Mouse (Mus musculus) MEL (cell line): ENCODE data around the gene Dlec1. TPM values are rescaled to one million over a fixed set of nuclear protein-coding genes. Genes with fewer than 3 reads are reported as not detected.

Source experiments
- DNase-seq: peaks from one replicate; pipeline ENCODE4 v3.0.0; 2011; ENCODE audit warnings: low read depth, low spot score
- H3K27ac ChIP-seq: 2 replicates; pipeline ENCODE4 v1.5.1; 2012; ENCODE audit warnings: low read depth, mild to moderate bottlenecking, control low read depth, low read length, moderate library complexity; ENCODE audit not compliant: control insufficient read depth
- H3K27me3 ChIP-seq, 2 experiments: fragments of 150-350 bp in 1 of 2; sonication (generic) in 1 of 2; 2 replicates each; pipeline ENCODE4 v1.6.1; 2012; ENCODE audit warnings: low read length in 2 of 2, mild to moderate bottlenecking in 2 of 2, improper control_type of control experiment in 1 of 2, moderate library complexity in 1 of 2; ENCODE audit not compliant: insufficient read depth in 2 of 2, control insufficient read depth in 1 of 2
- H3K36me3 ChIP-seq, 2 experiments: 2 replicates each; pipeline ENCODE4 v1.6.1; 2012 to 2014; ENCODE audit warnings: low read length in 2 of 2, improper control_type of control experiment in 1 of 2, inconsistent platforms in 1 of 2, mild to moderate bottlenecking in 1 of 2; ENCODE audit not compliant: insufficient read depth in 2 of 2, control insufficient read depth in 1 of 2
- H3K4me1 ChIP-seq, 2 experiments: fragments of 150-350 bp in 1 of 2; sonication (generic) in 1 of 2; 2 replicates each; pipeline ENCODE4 v1.6.1; 2012; ENCODE audit warnings: low read length in 2 of 2, improper control_type of control experiment in 1 of 2, mild to moderate bottlenecking in 1 of 2; ENCODE audit not compliant: insufficient read depth in 2 of 2, control insufficient read depth in 1 of 2
- H3K4me3 ChIP-seq, 2 experiments: fragments of 150-350 bp in 1 of 2; sonication (generic) in 1 of 2; 2 replicates each; pipeline ENCODE4 v1.5.1; 2012; ENCODE audit warnings: low read depth in 2 of 2, low read length in 2 of 2, mild to moderate bottlenecking in 2 of 2, moderate library complexity in 2 of 2, control low read depth in 1 of 2, improper control_type of control experiment in 1 of 2; ENCODE audit not compliant: control insufficient read depth in 1 of 2, insufficient read depth in 1 of 2
- H3K79me2 ChIP-seq: 2 replicates; pipeline ENCODE4 v1.6.1; 2012; ENCODE audit warnings: mild to moderate bottlenecking, low read length, moderate library complexity; ENCODE audit not compliant: control insufficient read depth, poor library complexity, insufficient read depth
- H3K9ac ChIP-seq: 2 replicates; pipeline ENCODE4 v1.6.1; 2012; ENCODE audit warnings: low read depth, mild to moderate bottlenecking, control low read depth, low read length, moderate library complexity; ENCODE audit not compliant: control insufficient read depth, poor library complexity, severe bottlenecking
- H3K9me3 ChIP-seq: fragments of 150-350 bp; sonication (generic); replicated peaks from 2 replicates; pipeline ENCODE4 v1.6.1; 2012; ENCODE audit warnings: mild to moderate bottlenecking, low read length, improper control_type of control experiment, moderate library complexity; ENCODE audit not compliant: insufficient read depth
- BHLHE40 ChIP-seq: IDR thresholded peaks from 2 replicates; pipeline ENCODE4 v1.6.1; 2012; ENCODE audit warnings: low read depth, mild to moderate bottlenecking, inconsistent platforms, low read length, improper control_type of control experiment, borderline replicate concordance
- CHD2 ChIP-seq: IDR thresholded peaks from 2 replicates; pipeline ENCODE4 v1.6.1; 2011; ENCODE audit warnings: low read length, improper control_type of control experiment
- E2F4 ChIP-seq: IDR thresholded peaks from 2 replicates; pipeline ENCODE4 v1.6.1; 2011; ENCODE audit warnings: low read depth, low read length, improper control_type of control experiment, borderline replicate concordance
- EP300 ChIP-seq, 2 experiments: IDR thresholded peaks; 2 replicates each; pipeline ENCODE4 v1.6.1; 2011; ENCODE audit warnings: improper control_type of control experiment in 2 of 2, low read length in 2 of 2, low read depth in 1 of 2, mild to moderate bottlenecking in 1 of 2
- GABPA ChIP-seq: IDR thresholded peaks from 2 replicates; pipeline ENCODE4 v1.6.1; 2012; ENCODE audit warnings: low read depth, mild to moderate bottlenecking, inconsistent platforms, low read length, improper control_type of control experiment, moderate library complexity
- GATA1 ChIP-seq: IDR thresholded peaks from 2 replicates; pipeline ENCODE4 v1.6.1; 2011; ENCODE audit warnings: low read depth, low read length, improper control_type of control experiment
- JUND ChIP-seq: IDR thresholded peaks from 2 replicates; pipeline ENCODE4 v1.6.1; 2011; ENCODE audit warnings: low read depth, mild to moderate bottlenecking, improper control_type of control experiment, low read length
- KAT2A ChIP-seq: conservative IDR thresholded peaks from 2 replicates; pipeline ENCODE4 v1.6.1; 2012; ENCODE audit warnings: low read depth, low read length, improper control_type of control experiment, inconsistent platforms
- MAFK ChIP-seq: IDR thresholded peaks from 2 replicates; pipeline ENCODE4 v1.6.1; 2011; ENCODE audit warnings: low read depth, mild to moderate bottlenecking, low read length, improper control_type of control experiment, borderline replicate concordance
- MAX ChIP-seq: IDR thresholded peaks from 2 replicates; pipeline ENCODE4 v1.6.1; 2011; ENCODE audit warnings: low read length, improper control_type of control experiment
- MAZ ChIP-seq: IDR thresholded peaks from 2 replicates; pipeline ENCODE4 v1.6.1; 2012; ENCODE audit warnings: low read depth, mild to moderate bottlenecking, inconsistent platforms, low read length, improper control_type of control experiment
- MXI1 ChIP-seq: IDR thresholded peaks from 2 replicates; pipeline ENCODE4 v1.6.1; 2011; ENCODE audit warnings: mild to moderate bottlenecking, low read depth, low read length, improper control_type of control experiment
- MYC ChIP-seq: IDR thresholded peaks from 2 replicates; pipeline ENCODE4 v1.6.1; 2011; ENCODE audit warnings: low read depth, mild to moderate bottlenecking, low read length, improper control_type of control experiment, moderate library complexity
- NRF1 ChIP-seq: IDR thresholded peaks from 2 replicates; pipeline ENCODE4 v1.6.1; 2014; ENCODE audit warnings: low read depth, mild to moderate bottlenecking, inconsistent platforms, low read length, improper control_type of control experiment, moderate library complexity; ENCODE audit not compliant: poor library complexity, insufficient read depth, severe bottlenecking
- POLR2A ChIP-seq, 2 experiments: IDR thresholded peaks; 2 replicates each; pipeline ENCODE4 v1.6.1; 2011 to 2012; ENCODE audit warnings: low read length in 2 of 2, mild to moderate bottlenecking in 2 of 2, control low read depth in 1 of 2, improper control_type of control experiment in 1 of 2, low read depth in 1 of 2, moderate library complexity in 1 of 2; ENCODE audit not compliant: control insufficient read depth in 1 of 2, insufficient read depth in 1 of 2, poor library complexity in 1 of 2
- POLR2AphosphoS2 ChIP-seq: IDR thresholded peaks from 2 replicates; pipeline ENCODE4 v1.6.1; 2011; ENCODE audit warnings: low read length, improper control_type of control experiment
- SMC3 ChIP-seq: IDR thresholded peaks from 2 replicates; pipeline ENCODE4 v1.6.1; 2011; ENCODE audit warnings: low read depth, low read length, improper control_type of control experiment
- TAL1 ChIP-seq: IDR thresholded peaks from 2 replicates; pipeline ENCODE4 v1.6.1; 2012; ENCODE audit warnings: mild to moderate bottlenecking, inconsistent platforms, low read length, moderate library complexity, mixed read lengths
- TBP ChIP-seq: IDR thresholded peaks from 2 replicates; pipeline ENCODE4 v1.8.0; 2011; ENCODE audit warnings: low read depth, low read length, improper control_type of control experiment
- USF2 ChIP-seq, 2 experiments: IDR thresholded peaks; 2 replicates each; pipeline ENCODE4 v1.6.1; 2011 to 2012; ENCODE audit warnings: improper control_type of control experiment in 2 of 2, low read length in 2 of 2, borderline replicate concordance in 1 of 2, inconsistent platforms in 1 of 2, low read depth in 1 of 2, mild to moderate bottlenecking in 1 of 2; ENCODE audit not compliant: insufficient read depth in 1 of 2
- ZC3H11A ChIP-seq: IDR thresholded peaks from 2 replicates; pipeline ENCODE4 v1.6.1; 2012; ENCODE audit warnings: low read depth, mild to moderate bottlenecking, inconsistent platforms, low read length, improper control_type of control experiment
- polyA plus RNA-seq, 2 experiments: library from polyadenylated mRNA; stranded (reverse) in 1 of 2; unstranded in 1 of 2; fragments of >175 nt in 1 of 2; fragments of >200 nt in 1 of 2; gene quantifications; 2 replicates each; pipeline versions ENCODE4 v1.2.1 to v1.2.4; 2012; ENCODE audit warnings: low replicate concordance in 2 of 2, low read depth in 1 of 2; ENCODE audit not compliant: insufficient read length in 2 of 2, insufficient read depth in 1 of 2, missing spikeins in 1 of 2
- total RNA-seq: library from RNA; depleted of rRNA; stranded (reverse); fragments of 300-350 nt; gene quantifications from 2 replicates; pipeline ENCODE4 v1.2.3, GENCODE M21; 2012

Dlec1 gene
- total and polyA plus RNA-seq, 3 experiments, result 0.22 TPM; not detected in 2

DNA sequence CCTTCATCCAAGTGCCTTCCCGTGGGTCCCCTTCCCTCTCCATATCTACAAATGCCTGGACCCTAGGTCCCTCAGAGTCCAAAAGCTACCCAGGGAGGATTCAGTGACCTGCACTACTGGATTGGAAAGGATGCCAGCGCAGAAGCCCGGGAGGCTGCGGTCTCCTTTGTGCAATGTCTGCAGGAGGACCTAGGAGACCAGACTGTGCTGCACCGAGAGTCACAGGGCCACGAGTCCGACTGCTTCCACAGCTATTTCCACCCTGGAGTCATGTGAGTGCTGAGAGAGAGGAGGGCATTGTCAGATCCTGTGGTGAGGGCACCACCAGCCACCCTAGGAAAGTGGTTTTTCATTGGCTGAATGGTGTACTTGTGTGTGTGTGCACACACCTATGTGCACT is 44.0 kb upstream of the Dlec1 start:
- H3K27ac ChIP-seq, result no peak overlapping the region
- H3K36me3 ChIP-seq, result peaks cover 0 to 10% of the 10 kb centered on the region in 2 experiments; a peak in 2 of 4 replicates
- no peak overlapping the region for H3K4me3 ChIP-seq
- peaks cover 7 to 16% of the 10 kb centered on the region in 2 experiments for H3K4me1 ChIP-seq
- TF ChIP-seq BHLHE40 (no peak), CHD2 (no peak), GATA1 (no peak), GABPA (no peak), POLR2AphosphoS2 (no peak), NRF1 (no peak), TBP (no peak), MYC (no peak), MAFK (no peak), JUND (no peak), KAT2A (no peak), EP300 (IDR thresholded peaks at IDR 0.05; ENCODE audit: low read depth in 1 of 2, low read length in 2 of 2) (no peak), ZC3H11A (no peak), MAZ (no peak), MXI1 (no peak), USF2 (IDR thresholded peaks at IDR 0.05; ENCODE audit: borderline replicate concordance in 1 of 2, insufficient read depth in 1 of 2, low read depth in 1 of 2, low read length in 2 of 2) (no peak), POLR2A (IDR thresholded peaks at IDR 0.05; ENCODE audit: control insufficient read depth in 1 of 2, insufficient read depth in 1 of 2, low read depth in 1 of 2, low read length in 2 of 2, poor library complexity in 1 of 2) (no peak), TAL1 (no peak), SMC3 (no peak), MAX (no peak)
- no peak overlapping the region for H3K9ac ChIP-seq
- no peaks in the 10 kb centered on the region for H3K9me3 ChIP-seq
- H3K79me2 ChIP-seq, result no peaks in the 10 kb centered on the region
- DNase-seq, result no peak
- H3K27me3 ChIP-seq, result no peaks in the 10 kb centered on the region

DNA sequence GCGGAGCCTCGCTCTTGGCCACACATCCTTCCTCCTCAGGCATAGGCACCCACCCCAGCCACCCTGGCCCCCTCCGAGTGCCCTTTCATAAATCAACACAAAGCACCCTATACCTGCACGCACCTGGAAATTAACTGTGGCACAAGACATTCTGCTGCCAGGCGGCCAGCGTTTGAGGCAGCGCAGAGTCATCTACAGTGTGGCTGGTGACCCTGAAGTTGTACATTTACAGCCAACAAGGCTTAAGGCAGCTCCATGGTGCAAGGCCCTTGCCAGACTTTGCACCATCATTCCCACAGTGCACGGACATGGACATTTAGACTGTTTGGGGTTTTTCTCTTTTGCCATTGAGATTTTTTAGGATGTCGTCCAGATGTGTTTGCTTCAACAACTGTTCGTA is 41.6 kb upstream of the Dlec1 start:
- TF ChIP-seq BHLHE40 (no peak), KAT2A (no peak), MYC (0 out of 2 replicates have a peak, but pooled peaks have one; percentile 22), E2F4 (no peak)
- Histone ChIP-seq H3K27me3 (no peaks in the 10 kb centered on the region), H3K79me2 (no peaks in the 10 kb centered on the region), H3K4me3 (no peak overlapping the region), H3K4me1 (peaks cover 0 to 20% of the 10 kb centered on the region in 2 experiments), H3K36me3 (peaks cover 0 to 4% of the 10 kb centered on the region in 2 experiments; a peak in 2 of 4 replicates), H3K27ac (no peak overlapping the region), H3K9ac (no peak overlapping the region), H3K9me3 (no peaks in the 10 kb centered on the region)
- DNase-seq, result no peak
